Mouse (Mus musculus) neural tube, embryonic 11.5 days (tissue): ENCODE results near the gene Glis2. TPM values are rescaled to one million over a fixed set of nuclear protein-coding genes. Genes with fewer than 3 reads are reported as not detected.

Experiments
- ATAC-seq: fragments of 200-750 bp; cut with Nextera tagmentation; 2 replicates; pipeline ENCODE4 v1.8.0; 2017; ENCODE audit warnings: moderate number of reproducible peaks, mild to moderate bottlenecking, moderate TSS enrichment, moderate library complexity; ENCODE audit not compliant: insufficient read depth, low FRiP score, low TSS enrichment
- DNase-seq: peaks from one replicate; pipeline ENCODE4 v3.0.0-alpha.2; 2015; ENCODE audit warnings: low spot score
- H3K27ac ChIP-seq: fragments of 300-500 bp; sonication (generic); 2 replicates; pipeline ENCODE4 v1.5.1; 2014; ENCODE audit warnings: low read depth, mild to moderate bottlenecking, low read length
- H3K27me3 ChIP-seq: fragments of 300-500 bp; sonication (generic); 2 replicates; pipeline ENCODE4 v1.6.1; 2014; ENCODE audit warnings: mild to moderate bottlenecking, low read length, mixed read lengths; ENCODE audit not compliant: control insufficient read depth, insufficient read depth
- H3K36me3 ChIP-seq: fragments of 300-500 bp; sonication (generic); 2 replicates; pipeline ENCODE4 v1.6.1; 2014; ENCODE audit warnings: mild to moderate bottlenecking, low read length, moderate library complexity, mixed read lengths; ENCODE audit not compliant: control insufficient read depth, insufficient read depth
- H3K4me1 ChIP-seq: fragments of 300-500 bp; sonication (generic); 2 replicates; pipeline ENCODE4 v1.6.1; 2014; ENCODE audit warnings: low read length, mixed read lengths; ENCODE audit not compliant: control insufficient read depth, insufficient read depth
- H3K4me2 ChIP-seq: fragments of 300-500 bp; sonication (generic); 2 replicates; pipeline ENCODE4 v1.6.1; 2014; ENCODE audit warnings: low read depth, mild to moderate bottlenecking, moderate library complexity
- H3K4me3 ChIP-seq: fragments of 300-500 bp; sonication (generic); 2 replicates; pipeline ENCODE4 v1.5.1; 2014; ENCODE audit warnings: low read depth, low read length
- H3K9ac ChIP-seq: fragments of 300-500 bp; sonication (generic); 2 replicates; pipeline ENCODE4 v1.6.1; 2014; ENCODE audit warnings: mild to moderate bottlenecking, low read length
- H3K9me3 ChIP-seq: fragments of 300-500 bp; sonication (generic); 2 replicates; pipeline ENCODE4 v1.6.1; 2016; ENCODE audit warnings: low read length; ENCODE audit not compliant: control insufficient read depth
- WGBS: fragments of 180-500 bp; shearing (Covaris S2); extraction: QIAGEN DNeasy Blood & Tissue Kit; methylation state at CpG from one replicate; pipeline ENCODE4 v1.1.7; 2014; 5-methylcytosine and 5-hydroxymethylcytosine counted together
- polyA plus RNA-seq: library from polyadenylated mRNA; unstranded; fragments of >200 nt; fragmentation: Nextera tagmentation; extraction: Ambion mirVana; gene quantifications from 2 replicates; pipeline ENCODE4 v1.2.1, GENCODE M21; 2014

Glis2 gene
- polyA plus RNA-seq, 1 experiment from 2014 or later: 37.0 TPM

DNA sequence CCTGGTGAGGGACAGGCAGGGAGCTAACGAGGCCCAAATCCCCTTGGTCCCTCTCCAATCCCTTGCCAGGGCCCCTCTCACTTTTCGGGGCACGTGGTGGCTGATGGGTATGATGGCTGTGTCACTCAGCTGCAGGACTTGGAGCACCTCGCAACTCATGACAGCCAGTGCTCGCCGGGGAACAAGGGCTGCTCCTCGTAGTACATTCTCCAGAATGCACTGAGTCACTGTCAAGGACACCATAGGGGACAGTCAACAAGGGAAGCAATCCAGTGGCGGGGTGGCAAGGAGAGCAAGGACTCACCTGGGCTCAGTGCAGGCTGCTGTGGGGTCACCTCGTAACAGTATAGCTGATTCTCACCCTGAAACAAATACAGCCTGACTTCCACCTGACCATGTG is 40.2 kb downstream of the Glis2 start:
- H3K27me3 ChIP-seq: no peaks in the 10 kb centered on the region
- no peak for ATAC-seq
- H3K4me3 ChIP-seq: no peak overlapping the region
- peaks cover 2% of the 10 kb centered on the region; the same call in 1 of the 2 replicates for H3K36me3 ChIP-seq
- H3K4me2 ChIP-seq: no peak overlapping the region
- WGBS: 87% methylated on average over 9 of the region's 9 CpGs
- no peak for DNase-seq
- H3K9ac ChIP-seq: no peak overlapping the region
- no peaks in the 10 kb centered on the region for H3K9me3 ChIP-seq
- H3K4me1 ChIP-seq: no peaks in the 10 kb centered on the region
- no peak overlapping the region for H3K27ac ChIP-seq

DNA sequence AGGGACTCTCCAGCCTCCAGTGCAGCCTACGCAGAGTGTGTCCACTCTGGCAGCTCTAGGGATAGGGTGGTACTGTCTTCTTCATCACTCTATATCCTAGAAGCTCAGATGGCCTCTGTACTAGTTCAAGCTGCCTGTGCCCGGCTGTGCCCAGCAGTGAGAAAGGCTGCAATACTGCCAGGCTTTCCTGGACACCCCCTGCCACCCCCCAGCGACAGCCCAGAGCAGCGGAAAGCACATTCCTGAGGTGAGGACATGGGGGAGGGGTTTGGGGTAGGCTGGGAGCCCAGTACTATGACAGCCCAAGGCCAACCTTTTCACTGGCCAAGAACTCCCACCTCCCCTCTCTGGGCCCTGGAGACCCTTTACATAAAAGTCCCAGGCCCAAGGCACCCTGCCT is 41.2 kb downstream of the Glis2 start:
- Histone ChIP-seq H3K9me3 (no peaks in the 10 kb centered on the region), H3K4me2 (no peak overlapping the region), H3K36me3 (peaks cover 2% of the 10 kb centered on the region; the same call in 1 of the 2 replicates), H3K4me1 (peaks cover 7% of the 10 kb centered on the region; the same call in 1 of the 2 replicates), H3K27ac (no peak overlapping the region), H3K4me3 (no peak overlapping the region), H3K9ac (no peak overlapping the region), H3K27me3 (no peaks in the 10 kb centered on the region)
- DNase-seq (no peak), ATAC-seq (no peak)
- 76% methylated on average over 4 of the region's 4 CpGs for WGBS

- 93% methylated on average over 3 of the region's 3 CpGs for WGBS
- Histone ChIP-seq H3K4me1 (peaks cover 23% of the 10 kb centered on the region), H3K36me3 (peaks cover 4% of the 10 kb centered on the region; the same call in 1 of the 2 replicates), H3K4me2 (no peak overlapping the region), H3K27ac (no peak overlapping the region), H3K9ac (no peak overlapping the region), H3K9me3 (no peaks in the 10 kb centered on the region), H3K4me3 (no peak overlapping the region), H3K27me3 (no peaks in the 10 kb centered on the region)
- DNase-seq (no peak), ATAC-seq (no peak)
Measured at GRCm38 (mm10) chr16:4638891-4639390, 44.4 kb downstream of the Glis2 start.

DNA sequence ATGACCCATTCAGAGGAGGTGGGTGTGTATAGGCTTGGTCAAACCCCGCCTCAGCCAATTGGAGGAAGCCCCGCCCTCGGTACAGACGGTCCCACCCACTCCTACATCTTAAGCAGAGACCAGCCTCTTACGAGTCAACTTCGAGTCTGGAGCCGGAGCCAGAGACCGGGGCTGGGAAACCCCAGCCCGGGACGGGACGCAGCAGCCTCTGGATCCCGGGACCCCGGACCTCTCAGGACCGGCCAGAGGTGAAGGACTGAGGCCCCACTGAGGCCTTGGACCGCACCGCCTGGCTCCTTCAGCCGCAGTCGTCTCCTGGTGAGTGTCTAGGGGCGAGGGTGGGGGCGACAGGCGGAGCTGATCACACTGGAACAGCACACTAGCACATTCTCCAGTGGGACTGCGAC is 45.3 kb downstream of the Glis2 start, which contains the start of the genes Vasn and Dnaja3:
Gene Vasn, plus strand, starts transcription at position 111 of the 407 bp plus-strand sequence.
Gene Dnaja3, plus strand, starts transcription at position 159 of the 407 bp plus-strand sequence.
- 0% methylated on average over 22 of the region's 22 CpGs for WGBS
- peak; percentile 95 for ATAC-seq
- H3K4me1 ChIP-seq: peaks cover 23% of the 10 kb centered on the region
- H3K27ac ChIP-seq: peak within 1 kb of the TSS; percentile 67; the same call in 1 of the 2 replicates
- H3K9ac ChIP-seq: peak within 1 kb of the TSS; percentile 70
- DNase-seq: peak; percentile 86
- H3K4me3 ChIP-seq: peak within 1 kb of the TSS; percentile 66
- no peaks in the 10 kb centered on the region for H3K9me3 ChIP-seq
- H3K27me3 ChIP-seq: no peaks in the 10 kb centered on the region
- peak within 1 kb of the TSS; percentile 87 for H3K4me2 ChIP-seq
- peaks cover 5% of the 10 kb centered on the region; the same call in 1 of the 2 replicates for H3K36me3 ChIP-seq

GRCm38 (mm10) chr16:4640267-4641005 is 45.9 kb downstream of the Glis2 start:
- H3K27ac ChIP-seq: peak overlapping the region; percentile 67; the same call in 1 of the 2 replicates
- ATAC-seq (peak; percentile 55), DNase-seq (peak; percentile 38)
- H3K36me3 ChIP-seq: peaks cover 5% of the 10 kb centered on the region; the same call in 1 of the 2 replicates
- WGBS: 9% methylated on average over 17 of the region's 17 CpGs
- no peaks in the 10 kb centered on the region for H3K9me3 ChIP-seq
- H3K9ac ChIP-seq: peak overlapping the region; percentile 70
- H3K27me3 ChIP-seq: no peaks in the 10 kb centered on the region
- H3K4me3 ChIP-seq: peak overlapping the region; percentile 66
- H3K4me2 ChIP-seq: peak overlapping the region; percentile 87
- peaks cover 23% of the 10 kb centered on the region for H3K4me1 ChIP-seq

- DNase-seq (no peak), ATAC-seq (no peak)
- Histone ChIP-seq H3K4me2 (peak overlapping the region; percentile 87), H3K9me3 (no peaks in the 10 kb centered on the region), H3K4me1 (peaks cover 23% of the 10 kb centered on the region), H3K36me3 (peaks cover 4% of the 10 kb centered on the region; the same call in 1 of the 2 replicates), H3K27ac (no peak overlapping the region), H3K27me3 (no peaks in the 10 kb centered on the region), H3K9ac (no peak overlapping the region), H3K4me3 (peak overlapping the region; percentile 66)
- WGBS: 48% methylated on average over 3 of the region's 3 CpGs
Measured at GRCm38 (mm10) chr16:4641119-4641838, 46.8 kb downstream of the Glis2 start.

DNA sequence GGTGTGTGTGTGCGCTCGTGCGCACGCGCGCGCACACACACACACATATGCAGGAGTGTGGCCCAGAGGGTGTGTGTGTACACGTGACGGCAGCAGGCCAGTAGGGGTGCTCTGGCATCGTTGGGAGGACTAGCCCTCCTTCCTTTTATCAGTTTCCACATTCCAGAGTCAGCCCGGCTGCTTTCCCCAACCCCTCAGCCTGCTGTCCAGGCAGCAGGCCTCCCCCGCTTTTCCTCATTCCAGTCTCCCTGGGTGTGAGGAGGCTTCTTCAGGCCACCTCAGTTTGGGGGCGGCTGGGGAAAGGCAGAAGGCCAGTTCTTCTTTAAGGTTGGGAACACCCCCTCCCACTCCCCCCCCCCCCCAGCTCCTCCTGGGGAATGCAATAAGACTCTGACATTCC is 47.7 kb downstream of the Glis2 start:
- H3K27me3 ChIP-seq: no peaks in the 10 kb centered on the region
- H3K4me3 ChIP-seq: no peak overlapping the region
- no peaks in the 10 kb centered on the region for H3K9me3 ChIP-seq
- ATAC-seq (no peak), DNase-seq (peak; percentile 42)
- 0 out of 2 replicates have a peak overlapping the region, but pooled peaks have one; percentile 14 for H3K4me2 ChIP-seq
- H3K9ac ChIP-seq: no peak overlapping the region
- H3K36me3 ChIP-seq: 0 out of 2 replicates have a peak, but pooled peaks cover 4% of the 10 kb centered on the region
- 49% methylated on average over 13 of the region's 13 CpGs for WGBS
- H3K27ac ChIP-seq: no peak overlapping the region
- peaks cover 23% of the 10 kb centered on the region for H3K4me1 ChIP-seq

GRCm38 (mm10) chr16:4642937-4643336 is 48.4 kb downstream of the Glis2 start:
- Histone ChIP-seq H3K4me1 (peaks cover 27% of the 10 kb centered on the region), H3K36me3 (0 out of 2 replicates have a peak, but pooled peaks cover 4% of the 10 kb centered on the region), H3K9me3 (no peaks in the 10 kb centered on the region), H3K27ac (no peak overlapping the region), H3K9ac (no peak overlapping the region), H3K4me2 (no peak overlapping the region), H3K27me3 (no peaks in the 10 kb centered on the region), H3K4me3 (no peak overlapping the region)
- ATAC-seq: no peak
- DNase-seq: no peak
- WGBS: 81% methylated on average over 6 of the region's 6 CpGs
